Mouse (Mus musculus) liver, adult (tissue): ENCODE results near the gene Frs2.

ENCODE experiments used
- GATA4 ChIP-seq: IDR thresholded peaks from 2 replicates; pipeline ENCODE4 v1.6.1; 2014; ENCODE audit warnings: mild to moderate bottlenecking, low read length; ENCODE audit not compliant: insufficient replicate concordance

Frs2 gene

GRCm38 (mm10) chr10:117151241-117151640 lies 2.9 kb upstream of the Frs2 start:
- TF ChIP-seq GATA4: no peak

DNA sequence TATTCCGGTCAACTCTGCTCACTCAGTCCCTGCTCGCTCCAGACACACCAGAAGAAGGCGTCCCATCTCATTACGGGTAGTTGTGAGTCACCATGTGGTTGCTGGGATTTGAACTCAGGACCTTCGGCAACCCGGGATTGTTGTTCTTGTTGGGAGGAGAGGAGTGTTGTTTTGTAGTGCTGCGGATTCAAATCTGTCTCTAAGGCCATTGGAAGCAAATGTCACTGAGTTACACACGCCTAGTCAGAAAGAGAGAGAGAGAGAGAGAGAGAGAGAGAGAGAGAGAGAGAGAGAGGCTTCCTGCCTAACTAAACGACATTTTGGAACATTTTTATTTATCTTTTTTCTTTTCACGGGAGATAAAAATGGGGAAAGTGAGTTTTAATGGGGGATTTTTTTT lies 2.4 kb upstream of the Frs2 start:
- TF ChIP-seq GATA4: no peak

GRCm38 (mm10) chr10:117149942-117150617 lies 1.7 kb upstream of the Frs2 start:
- peak; percentile 54 for TF ChIP-seq GATA4

- no peak for TF ChIP-seq GATA4
Observed at GRCm38 (mm10) chr10:117149241-117149640, 907 bp upstream of the Frs2 start.

DNA sequence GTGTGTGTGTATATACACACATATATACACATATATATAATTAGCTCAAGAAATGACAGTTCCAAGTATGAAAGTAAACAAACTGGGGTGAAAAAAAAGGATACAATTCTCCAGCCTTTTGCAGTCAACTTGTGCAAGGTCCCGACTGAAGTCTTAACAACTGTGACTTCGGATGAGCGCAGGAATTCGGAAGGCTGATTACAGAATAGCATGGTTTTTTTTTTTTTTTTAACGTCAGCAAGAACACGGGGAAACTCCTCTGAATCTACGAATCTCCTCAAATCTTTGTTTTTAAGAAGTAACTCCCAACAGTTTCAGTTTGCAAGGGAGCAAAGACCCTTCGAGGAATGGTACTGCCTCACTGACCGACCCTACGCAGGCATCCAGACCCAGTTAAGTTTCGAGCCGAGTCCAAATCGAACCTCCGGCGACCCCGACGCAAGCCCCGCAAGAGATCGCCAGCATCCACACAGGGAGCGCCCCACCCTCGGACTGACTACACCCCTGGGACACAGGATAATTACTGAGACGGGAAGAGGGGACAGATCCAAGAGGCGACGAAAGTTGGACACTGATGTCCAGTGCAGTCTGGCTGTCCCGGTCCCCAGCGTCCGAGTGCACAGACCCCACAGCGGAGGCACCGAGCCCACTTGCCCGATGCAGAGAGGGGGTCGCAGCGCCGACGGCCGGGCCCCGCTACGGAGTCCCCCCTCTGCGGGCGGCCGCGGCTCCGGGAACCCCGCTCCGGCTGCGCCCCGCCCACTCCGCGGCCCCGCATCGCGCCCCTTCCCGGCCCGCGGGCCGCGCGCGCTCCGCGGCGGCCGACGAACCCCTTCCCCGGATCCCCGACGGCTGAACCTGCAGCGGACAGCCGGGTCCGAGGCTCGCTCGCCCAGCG lies 622 bp downstream of the Frs2 start:
- peak; percentile 20; the same call in 1 of the 2 replicates for TF ChIP-seq GATA4

DNA sequence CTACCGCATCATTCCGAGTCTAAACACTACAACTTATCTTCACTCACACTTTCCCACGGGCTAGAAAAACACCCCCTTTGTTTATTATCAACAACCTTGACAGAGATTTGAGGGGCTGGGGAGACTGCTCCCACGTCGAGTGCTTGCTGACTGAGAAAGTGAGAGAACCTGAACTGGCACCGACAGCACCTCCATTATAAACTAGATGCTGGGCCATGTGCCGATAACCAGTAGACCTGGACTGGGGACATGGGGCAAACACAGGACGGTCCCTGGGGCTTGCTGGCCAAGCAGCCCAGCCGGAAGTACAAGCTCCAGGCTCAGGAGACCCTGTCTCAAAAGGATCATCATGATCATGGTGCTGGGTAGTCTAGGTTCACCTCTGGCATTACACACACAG lies 1.9 kb downstream of the Frs2 start:
- no peak for TF ChIP-seq GATA4

DNA sequence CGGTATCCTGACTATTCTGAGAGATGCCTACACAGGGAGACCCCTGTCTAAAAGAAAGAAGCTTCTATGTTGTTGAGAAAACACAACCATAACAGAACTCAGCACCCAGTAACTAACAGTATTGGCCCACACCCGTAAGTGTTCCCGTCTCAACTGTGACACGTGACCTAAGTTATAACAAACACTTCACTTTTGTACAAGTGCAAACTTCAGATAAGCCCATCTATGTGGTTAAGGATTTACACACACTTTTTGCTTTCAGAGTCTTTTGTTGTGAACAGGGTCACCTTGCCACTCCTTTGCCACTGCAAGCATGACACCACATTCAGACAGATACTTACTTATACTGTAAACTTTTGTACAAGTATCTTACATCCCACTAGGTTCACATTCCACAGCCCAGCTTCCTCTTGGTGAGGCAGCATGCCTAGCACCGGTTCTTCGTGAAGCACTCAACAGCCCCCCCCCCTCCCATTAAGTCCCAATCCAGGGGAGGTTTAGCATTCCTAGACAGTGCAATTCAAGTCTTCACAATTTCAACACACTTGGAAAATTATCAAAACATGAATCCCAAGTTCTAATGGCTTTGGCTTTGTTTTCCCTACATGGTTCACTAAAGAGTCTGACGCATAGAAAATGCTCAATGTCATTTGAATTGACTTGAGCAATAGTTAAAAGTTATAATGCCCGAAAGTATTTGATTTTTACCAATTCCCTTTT lies 2.6 kb downstream of the Frs2 start:
- no peak for TF ChIP-seq GATA4

GRCm38 (mm10) chr10:117144628-117145027 lies 3.7 kb downstream of the Frs2 start:
- no peak for TF ChIP-seq GATA4

- TF ChIP-seq GATA4: no peak
Observed at GRCm38 (mm10) chr10:117144071-117144470, 4.3 kb downstream of the Frs2 start.

DNA sequence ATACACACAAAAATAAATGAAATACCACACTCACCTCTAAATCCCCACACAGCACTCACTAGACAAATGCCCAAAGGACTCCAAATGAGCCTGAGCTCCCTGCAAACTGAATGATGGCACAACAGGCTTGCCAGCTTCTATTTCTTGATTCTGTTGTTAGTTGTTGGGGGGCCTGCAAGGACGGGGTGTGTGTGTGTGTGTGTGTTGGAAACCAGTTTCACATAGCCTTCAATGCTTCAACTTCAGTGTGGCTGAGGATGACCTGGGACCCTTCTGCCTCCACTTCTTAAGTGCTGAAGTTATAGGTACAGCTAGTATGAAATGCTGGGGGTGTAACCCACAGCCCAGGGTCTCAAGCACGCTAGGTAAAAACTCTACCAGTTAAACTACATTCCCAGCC lies 5.0 kb downstream of the Frs2 start:
- no peak for TF ChIP-seq GATA4

DNA sequence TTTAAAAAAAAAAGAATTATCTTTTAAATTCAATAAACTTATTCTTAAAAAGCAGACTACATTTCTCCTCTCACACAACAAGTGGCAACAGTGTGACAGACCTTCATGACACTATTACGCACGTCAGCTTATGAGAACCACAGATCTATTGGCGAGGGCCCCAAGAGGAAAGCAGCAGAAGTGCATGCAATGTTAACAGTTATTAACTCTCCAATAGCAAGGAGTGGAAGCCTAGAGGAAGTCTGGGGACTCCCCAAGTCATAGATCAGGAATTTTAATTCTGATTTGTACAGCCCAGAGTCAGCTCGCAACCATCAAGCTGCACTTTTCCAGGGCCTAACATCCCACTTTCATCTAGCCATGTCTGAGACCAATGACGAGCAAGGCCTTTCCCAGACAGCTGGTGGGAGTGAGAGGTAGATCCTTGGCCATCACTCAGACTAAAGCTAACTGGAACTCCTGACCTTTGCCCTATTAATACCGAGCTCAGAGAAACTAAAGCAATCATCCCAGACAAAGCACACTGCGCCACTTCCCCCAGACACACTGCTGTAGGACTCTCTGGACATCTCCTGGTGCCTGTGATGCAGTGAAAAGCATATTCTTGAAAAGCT lies 6.3 kb downstream of the Frs2 start:
- TF ChIP-seq GATA4: no peak

- no peak for TF ChIP-seq GATA4
Observed at GRCm38 (mm10) chr10:117130037-117130436, 18.3 kb downstream of the Frs2 start.

DNA sequence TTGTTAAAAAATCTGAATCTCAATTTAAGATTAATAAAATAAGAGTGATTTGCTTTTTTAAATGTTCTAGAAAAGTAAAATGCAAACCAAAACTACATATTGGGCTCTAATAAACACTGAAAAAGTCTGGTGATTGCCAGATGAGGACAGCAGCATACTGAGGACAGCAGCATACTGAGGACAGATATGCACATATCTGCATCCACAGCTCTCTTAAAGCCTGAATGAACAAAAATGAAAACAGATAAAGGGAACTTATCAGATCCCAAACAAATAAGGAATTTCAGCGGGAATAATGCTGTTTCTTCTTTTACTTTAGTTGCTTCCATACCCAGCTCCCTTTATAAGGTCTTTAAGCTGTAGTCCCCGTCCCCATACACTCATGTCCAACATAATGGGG lies 19.6 kb downstream of the Frs2 start:
- TF ChIP-seq GATA4: no peak

- no peak for TF ChIP-seq GATA4
Observed at GRCm38 (mm10) chr10:117127480-117127879, 20.9 kb downstream of the Frs2 start.

DNA sequence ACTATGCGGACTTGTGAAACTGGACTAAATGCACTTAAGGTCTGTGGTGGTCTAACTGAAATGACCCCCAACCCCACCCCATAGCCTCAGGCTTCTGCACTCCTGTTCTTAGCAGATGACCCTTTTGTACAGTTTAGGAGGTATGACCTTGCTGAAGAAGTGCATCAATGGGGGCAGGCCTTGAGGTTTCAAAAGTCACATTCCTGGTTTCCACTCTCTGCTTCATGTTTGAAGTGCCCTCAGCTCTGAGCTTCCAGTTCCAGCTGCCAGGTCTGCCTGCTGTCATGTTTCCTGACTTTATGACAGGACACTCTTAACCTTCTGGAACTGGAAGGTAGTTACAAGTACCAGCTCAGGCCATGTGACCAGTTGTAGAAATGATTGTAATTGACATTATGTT lies 21.6 kb downstream of the Frs2 start:
- no peak for TF ChIP-seq GATA4
